Mouse (Mus musculus) cerebellum, postnatal 36 days (tissue): ENCODE results near the gene Tap1.
"Not testable (repeated sequence)": the region's sequence is repeated elsewhere in the genome, so short reads cannot be mapped to it uniquely, and the experiment has no call there.

Source experiments
- DNase-seq, 2 experiments: peaks; one replicate each; pipeline ENCODE4 v3.0.0; 2021 to 2022; ENCODE audit warnings: mixed read lengths in 2 of 2

Tap1 gene

GRCm38 (mm10) chr17:34187261-34187916, at the start of gene Tap1, which contains the start of gene Psmb9:
Gene Tap1, plus strand, starts transcription at chr17:34187553.
Gene Psmb9, minus strand, starts transcription at chr17:34187764.
- DNase-seq, result peak; percentile 88 to 90

- DNase-seq, result no peak
Observed at GRCm38 (mm10) chr17:34137601-34138000, 49.8 kb upstream of the Tap1 start.

- DNase-seq, result no peak
Observed at GRCm38 (mm10) chr17:34138655-34139054, 48.7 kb upstream of the Tap1 start.

DNA sequence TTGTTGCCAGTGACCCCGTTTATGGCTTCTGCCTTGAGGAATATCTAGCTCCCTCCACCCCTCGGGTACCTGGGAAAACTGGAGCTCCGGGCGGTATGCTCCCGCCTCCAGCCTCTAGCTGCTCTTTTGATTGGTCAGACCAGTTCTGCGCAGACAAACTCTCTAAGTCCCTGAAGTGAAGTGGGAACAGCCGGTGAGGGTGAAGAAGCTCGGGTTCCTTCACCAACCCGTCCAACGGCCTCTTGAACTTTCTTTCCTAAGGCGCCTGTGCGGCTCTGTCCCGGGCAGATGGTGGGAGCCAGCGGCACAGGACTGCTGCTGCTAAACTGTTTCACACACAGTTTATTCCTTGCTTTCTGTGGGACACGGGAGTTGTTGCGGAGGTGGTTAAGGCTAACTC, 47.9 kb upstream of the Tap1 start:
- DNase-seq, result no peak

DNA sequence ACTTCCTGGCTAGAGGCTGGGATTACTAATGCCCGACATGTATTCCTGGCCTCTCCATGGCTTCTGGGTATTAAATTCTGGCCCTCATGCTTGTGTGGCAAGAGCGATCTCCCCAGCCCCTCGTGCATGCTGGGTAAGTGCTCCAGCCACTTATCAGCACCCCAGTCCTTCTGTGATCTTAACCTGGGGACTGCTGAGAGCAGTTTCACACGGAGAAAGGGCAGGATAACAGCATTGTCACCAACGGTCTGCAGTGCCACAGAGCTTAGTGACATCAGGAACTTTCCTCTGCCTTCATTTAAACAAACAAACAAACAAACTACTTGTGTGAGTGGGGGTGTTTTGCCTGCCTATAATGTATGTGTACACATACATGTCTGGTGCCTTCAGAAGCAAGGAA, 47.1 kb upstream of the Tap1 start:
- no peak for DNase-seq

- no peak for DNase-seq
Observed at GRCm38 (mm10) chr17:34141448-34141847, 45.9 kb upstream of the Tap1 start.

DNA sequence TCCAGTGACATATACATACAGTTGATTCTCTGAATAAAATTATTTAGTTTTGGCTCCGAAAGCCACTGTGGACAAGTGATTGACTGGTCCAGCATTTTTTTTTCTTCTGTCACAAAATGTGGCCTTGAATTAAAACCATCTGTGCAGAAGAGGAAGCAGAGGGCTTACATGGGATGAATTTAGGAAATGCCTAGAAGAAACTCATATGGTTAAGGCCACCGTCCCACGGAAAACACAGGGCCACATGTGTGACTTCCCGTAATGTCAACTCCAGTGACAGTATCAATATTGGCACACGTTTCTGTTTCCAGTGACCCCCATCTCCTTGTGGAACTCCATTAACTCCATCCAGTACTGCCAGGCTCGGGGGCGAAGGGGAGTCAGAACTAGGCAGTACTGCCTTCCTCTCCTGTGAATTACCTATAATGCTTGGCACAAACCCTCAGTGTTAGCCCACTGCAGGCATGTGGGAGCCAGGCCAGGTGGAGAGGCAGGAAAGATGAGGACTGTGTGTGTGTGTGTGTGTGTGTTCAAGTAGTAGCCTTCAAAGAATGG, 44.8 kb upstream of the Tap1 start:
- no peak for DNase-seq

DNA sequence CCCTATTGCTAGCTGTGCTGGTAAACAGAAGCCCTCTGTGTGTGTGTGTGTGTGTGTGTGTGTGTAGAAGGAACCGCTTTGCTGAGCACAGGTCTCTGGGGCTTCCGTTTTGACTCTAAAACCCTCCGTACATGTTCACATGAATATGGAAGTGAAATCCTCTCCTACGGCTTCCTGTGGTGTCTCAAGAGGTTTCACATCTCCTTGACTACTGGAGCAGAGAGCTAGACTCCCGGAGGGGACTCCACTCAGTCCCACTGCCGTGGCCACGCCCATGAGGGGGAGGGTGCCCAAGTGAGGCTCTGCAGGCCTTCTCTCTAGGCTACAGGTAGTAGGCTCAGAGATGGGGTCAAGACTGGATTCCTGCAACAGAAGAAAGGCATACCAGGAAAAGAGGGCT, 44.3 kb upstream of the Tap1 start, which contains the start of gene H2-DMb2:
Gene H2-DMb2 (plus strand): TSS at position 275 of the 400 bp plus-strand sequence.
- DNase-seq, result no peak

DNA sequence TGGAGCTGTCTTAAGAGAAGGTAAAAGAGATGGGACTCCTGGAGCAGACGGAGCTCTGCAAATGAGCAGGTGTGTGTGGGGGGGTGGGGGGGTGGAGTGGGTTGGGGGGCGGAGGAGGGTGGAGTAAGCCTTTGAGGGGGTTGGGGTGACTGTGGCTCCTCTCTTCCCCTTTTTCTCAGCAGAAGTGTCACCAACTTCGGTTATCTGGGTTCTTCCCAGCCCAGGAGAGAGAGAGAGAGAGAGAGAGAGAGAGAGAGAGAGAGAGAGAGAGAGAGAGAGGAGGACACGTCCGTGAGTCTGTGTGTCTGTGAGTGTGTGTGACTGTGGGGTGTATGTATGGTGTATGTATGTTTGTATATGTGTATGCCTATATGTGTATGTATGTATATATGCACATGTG, 43.9 kb upstream of the Tap1 start:
- DNase-seq, result no peak

DNA sequence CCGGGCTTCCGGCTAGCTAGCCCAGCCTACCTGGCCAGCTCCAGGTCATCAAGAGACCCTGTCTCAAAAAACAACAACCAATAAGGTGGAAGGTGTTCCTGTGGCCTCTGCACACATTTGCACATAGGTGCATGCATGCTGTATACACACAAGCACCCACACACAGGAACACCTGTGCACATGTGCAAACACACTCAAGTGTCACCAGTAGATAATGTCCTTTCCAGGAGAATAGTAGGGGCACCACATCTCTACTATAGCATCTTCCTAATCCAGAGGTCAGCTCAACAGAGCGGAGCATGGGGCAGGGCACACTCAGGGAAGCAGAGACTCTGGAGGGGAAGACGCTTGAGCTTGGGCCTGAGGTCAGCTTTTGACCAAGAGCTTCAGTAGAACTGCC, 43.1 kb upstream of the Tap1 start:
- DNase-seq, result not testable (repeated sequence)

- no peak for DNase-seq
Observed at GRCm38 (mm10) chr17:34144960-34145371, 42.4 kb upstream of the Tap1 start.

GRCm38 (mm10) chr17:34152923-34153322, 34.4 kb upstream of the Tap1 start, which contains the start of gene H2-DMb1:
Gene H2-DMb1, plus strand, starts transcription at chr17:34153072.
- DNase-seq, result no peak

DNA sequence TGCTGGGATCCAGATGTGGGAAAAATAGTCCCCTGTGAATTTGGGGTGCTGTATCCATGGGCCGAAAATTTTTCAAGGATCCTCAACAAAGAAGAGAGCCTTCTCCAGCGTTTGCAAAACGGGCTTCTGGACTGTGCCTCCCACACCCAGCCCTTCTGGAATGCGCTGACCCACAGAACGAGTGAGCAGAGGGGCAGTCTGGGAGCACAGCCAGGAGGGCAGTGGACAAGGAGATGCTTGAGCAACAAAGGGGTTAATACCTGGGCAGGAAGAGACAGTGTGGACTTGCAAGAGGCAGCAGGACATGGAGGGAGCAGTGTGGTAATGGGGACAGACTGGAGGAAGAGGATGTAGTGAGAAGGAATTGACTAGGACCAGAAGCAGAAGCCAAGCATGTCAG, 31.8 kb upstream of the Tap1 start:
- no peak for DNase-seq

DNA sequence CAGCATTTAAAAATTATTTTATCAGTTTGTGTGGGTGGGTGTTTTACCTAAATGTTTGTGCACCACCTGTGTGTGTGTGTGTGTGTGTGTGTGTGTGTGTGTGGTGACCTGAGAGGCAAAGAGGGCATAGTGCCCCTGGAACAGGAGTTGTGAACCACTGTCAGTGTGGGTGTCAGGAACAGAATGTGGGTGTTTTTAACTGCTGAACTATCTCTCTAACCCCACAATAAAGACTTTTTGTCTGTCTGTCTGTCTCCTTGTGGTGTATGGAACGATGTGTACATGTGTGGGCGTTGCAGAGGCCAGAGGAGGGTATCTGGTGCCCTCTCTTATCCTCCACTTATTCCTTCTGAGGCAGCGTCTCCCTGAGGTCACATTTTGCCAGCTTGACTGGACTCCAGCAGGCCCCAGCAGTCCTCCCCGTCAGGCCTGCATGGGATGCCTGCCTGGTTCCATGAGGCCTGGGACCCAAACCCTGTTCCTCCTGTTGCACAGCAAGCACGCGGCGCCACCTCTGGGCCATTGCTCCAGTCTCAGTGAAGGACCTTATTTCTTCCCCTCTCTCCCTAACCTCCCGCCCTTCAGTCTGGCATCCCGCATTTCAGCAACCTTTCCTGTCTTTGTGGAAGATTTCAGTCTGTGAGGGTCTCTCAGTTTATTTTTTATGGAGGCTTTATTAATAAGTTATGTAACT, 23.0 kb upstream of the Tap1 start:
- DNase-seq, result no peak

DNA sequence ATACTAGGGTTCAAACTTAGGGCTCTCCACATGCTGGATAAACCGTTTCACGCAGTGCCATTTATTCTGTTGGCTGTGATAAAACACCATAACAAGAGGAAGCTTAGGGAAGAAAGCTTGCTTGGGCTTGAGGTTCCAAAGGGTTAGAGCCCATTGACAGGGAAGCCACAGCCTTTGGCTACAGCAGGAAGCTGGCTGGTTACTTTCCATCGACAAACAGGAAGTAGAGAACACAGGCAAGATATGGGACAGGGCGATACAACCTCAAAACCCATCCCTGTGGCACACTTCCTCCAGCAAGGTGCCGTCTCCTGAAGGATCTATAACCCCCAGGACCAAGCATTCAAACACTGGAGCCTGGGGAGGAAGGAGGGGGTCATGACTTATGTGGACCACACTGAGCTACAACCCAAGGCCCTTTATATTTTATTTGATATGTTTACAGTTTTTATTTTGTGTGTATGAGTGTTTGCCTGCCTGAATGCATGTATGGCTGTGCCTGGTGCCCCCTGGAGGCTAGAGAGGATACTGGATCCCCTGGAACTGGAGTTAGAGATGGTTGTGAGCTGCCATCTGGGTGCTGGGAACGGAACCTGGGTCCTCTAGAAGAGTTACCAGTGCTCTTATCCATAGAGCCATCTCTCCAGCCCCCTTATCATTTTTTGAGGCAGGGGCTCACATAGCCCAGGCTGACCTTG, 22.2 kb upstream of the Tap1 start:
- DNase-seq, result no peak

DNA sequence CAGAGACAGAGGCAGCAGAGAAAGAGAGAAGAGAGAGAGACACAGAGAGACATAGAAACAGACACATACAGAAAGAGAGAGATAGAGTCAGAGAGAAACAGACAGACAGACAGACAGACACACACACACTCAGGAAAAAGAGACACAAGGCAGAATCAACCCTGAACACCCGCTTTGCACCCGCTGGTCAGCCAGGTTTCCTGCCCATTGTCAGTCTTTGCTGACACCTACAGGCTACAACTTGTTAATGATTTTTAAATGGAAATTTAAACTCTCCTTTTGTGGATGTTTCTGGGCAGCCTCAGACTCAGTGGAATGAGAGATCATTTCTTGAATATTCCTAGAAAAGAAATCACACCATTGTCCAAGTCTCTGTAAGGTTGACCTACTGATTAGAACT, 18.1 kb upstream of the Tap1 start:
- DNase-seq, result peak; percentile 14 to 28

- DNase-seq, result no peak
Observed at GRCm38 (mm10) chr17:34170487-34170876, 16.9 kb upstream of the Tap1 start.

DNA sequence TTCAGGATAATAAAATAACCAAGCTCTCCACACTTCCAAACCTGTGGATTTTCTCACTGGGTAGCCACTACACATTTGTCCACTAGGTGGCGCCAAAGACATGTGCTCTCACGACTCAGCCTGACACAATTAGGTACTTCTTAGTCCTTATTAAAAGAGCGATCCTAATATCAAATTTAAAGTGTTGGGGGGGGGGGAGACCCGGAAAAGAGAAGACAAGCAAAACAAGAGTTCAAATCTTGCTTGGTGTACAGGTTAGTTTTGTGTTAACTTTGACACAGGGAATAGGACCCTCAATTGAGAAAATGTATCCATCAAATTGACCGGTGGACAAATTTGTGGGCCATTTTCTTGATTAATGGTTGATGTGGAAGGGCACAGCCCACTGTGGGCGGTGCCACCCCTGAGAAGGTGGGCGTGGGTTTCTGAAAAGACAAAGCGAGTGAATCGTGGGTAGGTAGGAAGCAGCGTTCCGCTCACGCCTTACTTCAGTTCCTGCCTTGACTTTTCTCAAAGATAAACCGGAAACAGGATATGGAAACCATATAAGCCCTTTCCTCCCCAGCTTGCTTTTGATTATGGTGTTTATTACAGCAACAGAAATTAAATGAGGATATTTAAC, 16.4 kb upstream of the Tap1 start:
- DNase-seq, result peak; percentile 74 to 83

- DNase-seq, result no peak
Observed at GRCm38 (mm10) chr17:34172528-34172927, 14.8 kb upstream of the Tap1 start.

- no peak for DNase-seq
Observed at GRCm38 (mm10) chr17:34174075-34174474, 13.3 kb upstream of the Tap1 start.

GRCm38 (mm10) chr17:34177179-34177578, 10.2 kb upstream of the Tap1 start:
- no peak for DNase-seq

DNA sequence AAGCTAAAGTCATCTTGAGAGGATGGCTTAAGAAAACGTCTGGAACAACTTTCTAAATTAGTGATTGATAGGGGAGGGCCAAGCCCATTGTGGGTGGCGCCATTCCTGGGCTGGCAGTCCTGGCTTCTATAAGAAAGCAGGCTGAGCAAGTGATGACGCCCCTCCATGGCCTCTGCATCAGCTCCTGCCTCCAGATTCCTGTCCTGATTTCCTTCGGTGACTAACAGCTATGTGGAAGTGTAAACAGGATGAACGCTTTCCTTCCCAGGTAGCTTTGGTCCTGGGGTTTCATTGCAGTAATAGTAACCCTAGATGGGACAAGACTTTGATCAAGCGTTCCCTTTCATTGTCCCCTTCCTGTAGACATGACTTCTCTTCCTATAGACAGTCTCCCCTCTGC, 8.3 kb upstream of the Tap1 start:
- DNase-seq, result no peak
